Mouse (Mus musculus) ES-Bruce4 (cell line): ENCODE results near the gene Cd44.

ENCODE experiments used
- CTCF ChIP-seq: IDR thresholded peaks from one replicate; pipeline ENCODE4 v1.8.1; 2011; ENCODE audit warnings: low read depth, low read length
- EP300 ChIP-seq: IDR thresholded peaks from 2 replicates; pipeline ENCODE4 v1.6.1; 2011; ENCODE audit warnings: low read depth, low read length; ENCODE audit not compliant: insufficient read depth

- TF ChIP-seq CTCF (no peak), EP300 (no peak)
Observed at GRCm38 (mm10) chr2:102922066-102922465, 20.6 kb upstream of the Cd44 start.
